In genomic region chr3:37979871-37980270, GRCm38 (mm10) we compare ENCODE assay signal across 10 mouse cellular contexts.
A peak's percentile ranks its signal among the peaks of the same experiment; 100 is the strongest.
DNase-seq lines count a peak whose midpoint lies in the region; ATAC-seq and TF ChIP-seq lines count a peak whose summit lies in the region.
"Had no signal": no experiment of that assay in that cellular context is flagged by ENCODE, and none has a peak within 500 bp of the region (broad histone marks: within the 10 kb centered on the region; RNA-seq: fewer than 3 reads in every experiment).

No protein-coding gene starts in this region.

- no peak overlapping the region for H3K4me3 ChIP-seq in kidney, adult 2 months (ENCODE audit: insufficient read depth, low read depth, low read length)
- no peak overlapping the region for H3K4me3 ChIP-seq in kidney, embryonic 14.5 days (ENCODE audit: low read length)
- no peak overlapping the region for H3K4me3 ChIP-seq in limb, embryonic 14.5 days (replicated peaks; ENCODE audit: low read length)
- no peak overlapping the region for H3K4me3 ChIP-seq in hindbrain, embryonic 16.5 days (ENCODE audit: low read length)
- H3K4me3 ChIP-seq: lung, embryonic 15.5 days had no signal

- no peaks in the 10 kb centered on the region for H3K9me3 ChIP-seq in kidney, embryonic 14.5 days (ENCODE audit: control insufficient read depth, low read length)
- no peaks in the 10 kb centered on the region for H3K9me3 ChIP-seq in limb, embryonic 14.5 days (ENCODE audit: control insufficient read depth, low read length)
- H3K9me3 ChIP-seq in hindbrain, embryonic 16.5 days (ENCODE audit: control insufficient read depth, low read length): no peaks in the 10 kb centered on the region
- H3K9me3 ChIP-seq: lung, embryonic 15.5 days had no signal

- ATAC-seq in kidney, embryonic 14.5 days (ENCODE audit: low FRiP score, low TSS enrichment): no peak
- ATAC-seq in limb, embryonic 14.5 days (ENCODE audit: low FRiP score, low read depth): no peak
- ATAC-seq in megakaryocyte-erythroid progenitor cell, adult 5-6 weeks (replicated peaks; ENCODE audit: low FRiP score, low TSS enrichment, poor library complexity, severe bottlenecking): no peak
- no peak for ATAC-seq in hindbrain, embryonic 16.5 days
- ATAC-seq: forebrain, embryonic 16.5 days had no signal

- no peak overlapping the region for H3K9ac ChIP-seq in kidney, embryonic 14.5 days (ENCODE audit: low read depth, low read length)
- H3K9ac ChIP-seq in limb, embryonic 14.5 days (ENCODE audit: low read depth, low read length, severe bottlenecking): no peak overlapping the region
- H3K9ac ChIP-seq in hindbrain, embryonic 16.5 days (ENCODE audit: low read depth, low read length): no peak overlapping the region
- H3K9ac ChIP-seq: lung, embryonic 15.5 days had no signal

- H3K27ac ChIP-seq in kidney, adult 2 months (ENCODE audit: insufficient read depth, low read depth, low read length): no peak overlapping the region
- no peak overlapping the region for H3K27ac ChIP-seq in kidney, embryonic 14.5 days (ENCODE audit: low read depth, low read length)
- no peak overlapping the region for H3K27ac ChIP-seq in limb, embryonic 14.5 days (replicated peaks; ENCODE audit: low read depth, low read length)
- no peak overlapping the region for H3K27ac ChIP-seq in hindbrain, embryonic 16.5 days (ENCODE audit: low read depth, low read length)
- H3K27ac ChIP-seq: lung, embryonic 15.5 days had no signal

- peak; percentile 35; the same call in 1 of the 2 replicates for TF ChIP-seq CTCF in kidney, adult 2 months (conservative IDR thresholded peaks at IDR 0.05; ENCODE audit: insufficient read depth, insufficient read length, low read depth, low read length)

- DNase-seq in kidney, adult 2 months: no peak
- peak; percentile 52 for DNase-seq in testis, postnatal 10 days (ENCODE audit: low spot score)
- no peak for DNase-seq in testis, postnatal 14 days (ENCODE audit: low spot score)
- DNase-seq in limb, embryonic 14.5 days (ENCODE audit: low spot score): peak; percentile 5
- peak; percentile 83 for DNase-seq in thymus, postnatal 4 days

- no peaks in the 10 kb centered on the region for H3K36me3 ChIP-seq in kidney, adult 2 months (ENCODE audit: control insufficient read depth, insufficient read depth, low read length)
- no peaks in the 10 kb centered on the region for H3K36me3 ChIP-seq in kidney, embryonic 14.5 days (ENCODE audit: control insufficient read depth, insufficient read depth, low read length)
- H3K36me3 ChIP-seq in limb, embryonic 14.5 days (ENCODE audit: control insufficient read depth, insufficient read depth, low read length): no peaks in the 10 kb centered on the region
- no peaks in the 10 kb centered on the region for H3K36me3 ChIP-seq in hindbrain, embryonic 16.5 days (ENCODE audit: control insufficient read depth, insufficient read depth, low read length)
- H3K36me3 ChIP-seq: lung, embryonic 15.5 days had no signal

- no peak overlapping the region for H3K4me2 ChIP-seq in kidney, embryonic 14.5 days (replicated peaks; ENCODE audit: low read depth, low read length)
- no peak overlapping the region for H3K4me2 ChIP-seq in limb, embryonic 14.5 days (replicated peaks; ENCODE audit: low read depth, low read length, severe bottlenecking)
- no peak overlapping the region for H3K4me2 ChIP-seq in hindbrain, embryonic 16.5 days (ENCODE audit: low read length)
- H3K4me2 ChIP-seq: lung, embryonic 15.5 days had no signal

- TF ChIP-seq POLR2A in kidney, adult 2 months (IDR thresholded peaks at IDR 0.05; ENCODE audit: low read depth, low read length): no peak
- TF ChIP-seq POLR2A in limb, embryonic 14.5 days (IDR thresholded peaks at IDR 0.05; ENCODE audit: borderline replicate concordance, extremely low read depth, insufficient read depth, insufficient read length): no peak

- 73% methylated on average over 5 of the region's 5 CpGs for WGBS in kidney, adult 2 months
- WGBS in kidney, embryonic 14.5 days: 66% methylated on average over 5 of the region's 5 CpGs
- 58% methylated on average over 5 of the region's 5 CpGs for WGBS in limb, embryonic 14.5 days
- 59% methylated on average over 5 of the region's 5 CpGs for WGBS in hindbrain, embryonic 16.5 days

- no peaks in the 10 kb centered on the region for H3K27me3 ChIP-seq in kidney, adult 2 months (replicated peaks; ENCODE audit: control insufficient read depth, insufficient read depth, low read length)
- H3K27me3 ChIP-seq in kidney, embryonic 14.5 days (ENCODE audit: control insufficient read depth, insufficient read depth, low read length): no peaks in the 10 kb centered on the region
- no peaks in the 10 kb centered on the region for H3K27me3 ChIP-seq in limb, embryonic 14.5 days (ENCODE audit: control insufficient read depth, insufficient read depth, low read length)
- no peaks in the 10 kb centered on the region for H3K27me3 ChIP-seq in hindbrain, embryonic 16.5 days (replicated peaks; ENCODE audit: control insufficient read depth, insufficient read depth, low read length)
- H3K27me3 ChIP-seq: lung, embryonic 15.5 days had no signal

- peaks cover under 1% of the 10 kb centered on the region; the same call in 1 of the 2 replicates for H3K4me1 ChIP-seq in kidney, adult 2 months (ENCODE audit: control insufficient read depth, insufficient read depth, low read length)
- peaks cover 25% of the 10 kb centered on the region for H3K4me1 ChIP-seq in kidney, embryonic 14.5 days (ENCODE audit: control insufficient read depth, insufficient read depth, low read length)
- peaks cover 33% of the 10 kb centered on the region for H3K4me1 ChIP-seq in limb, embryonic 14.5 days (ENCODE audit: control insufficient read depth, insufficient read depth, low read length)
- H3K4me1 ChIP-seq in hindbrain, embryonic 16.5 days (ENCODE audit: control insufficient read depth, insufficient read depth, low read depth, low read length): peaks cover 4% of the 10 kb centered on the region

Comparison
In these comparisons a context has a peak if more than half of its experiments do, and no peak if none do; other contexts are left out.
1. DNase-seq: peak in testis, postnatal 10 days (single experiment), limb, embryonic 14.5 days (single experiment) and thymus, postnatal 4 days (single experiment); none in kidney, adult 2 months (single experiment) and testis, postnatal 14 days (single experiment).